Mouse (Mus musculus) cerebellum, adult 2 months (tissue): ENCODE measurements around the gene Cd27.

Experiments
- CTCF ChIP-seq: fragments of 200-500 bp; IDR thresholded peaks from 2 replicates; pipeline ENCODE4 v1.5.1; 2011; ENCODE audit warnings: low read depth, mild to moderate bottlenecking, control low read depth, low read length, moderate library complexity, borderline replicate concordance; ENCODE audit not compliant: insufficient read depth
- POLR2A ChIP-seq: fragments of 200-500 bp; IDR thresholded peaks from 2 replicates; pipeline ENCODE4 v1.6.1; 2011; ENCODE audit warnings: low read length, control low read depth, borderline replicate concordance; ENCODE audit not compliant: insufficient read depth

- TF ChIP-seq CTCF = no peak
- TF ChIP-seq POLR2A = no peak
Observed at GRCm38 (mm10) chr6:125236782-125237181, at the start of gene Cd27.
